Mouse (Mus musculus): ENCODE results near the gene Sfrp2.

Gene Sfrp2

DNA sequence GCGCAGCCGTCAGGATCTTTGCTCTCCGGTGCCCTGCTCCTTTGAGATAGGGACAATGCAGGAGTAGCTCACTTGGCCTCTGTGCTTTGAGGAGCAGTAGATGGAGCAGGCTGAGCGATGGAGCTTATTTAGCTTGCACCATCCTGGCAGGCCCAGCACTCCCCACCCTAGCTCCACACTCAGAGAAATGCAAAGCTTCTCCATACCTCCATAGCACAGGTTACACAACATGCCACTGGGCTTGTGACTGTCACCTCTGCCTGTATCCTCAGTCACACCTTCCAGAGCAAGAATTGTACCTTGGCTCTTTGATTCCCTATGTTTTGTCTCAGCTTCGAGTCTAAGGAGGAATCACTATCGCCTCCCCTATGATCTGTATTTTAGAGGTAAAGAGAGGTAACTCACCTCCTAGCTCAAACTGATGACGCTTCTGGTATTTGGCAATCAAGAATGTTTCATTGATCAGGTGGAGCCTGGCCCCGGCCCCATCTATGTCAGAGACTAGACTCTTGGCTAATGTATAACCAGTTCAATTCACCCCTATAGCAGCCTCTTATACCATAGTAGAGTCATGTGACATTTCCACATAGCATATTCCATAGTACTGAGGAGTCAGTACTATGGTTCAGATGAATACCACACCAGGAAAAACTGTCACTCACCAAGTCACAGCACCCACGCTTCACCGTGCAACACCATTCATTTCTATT lies 5.2 kb downstream of the Sfrp2 start:
- no peak for DNase-seq (ENCODE audit: low spot score in 2 of 2)

GRCm38 (mm10) chr3:83773281-83773680 lies 7.2 kb downstream of the Sfrp2 start:
- DNase-seq (ENCODE audit: low spot score in 2 of 2): no peak

- no peak for DNase-seq (ENCODE audit: low spot score in 2 of 2)
These were observed 9.3 kb downstream of the Sfrp2 start for GRCm38 (mm10) chr3:83775403-83775802.

DNA sequence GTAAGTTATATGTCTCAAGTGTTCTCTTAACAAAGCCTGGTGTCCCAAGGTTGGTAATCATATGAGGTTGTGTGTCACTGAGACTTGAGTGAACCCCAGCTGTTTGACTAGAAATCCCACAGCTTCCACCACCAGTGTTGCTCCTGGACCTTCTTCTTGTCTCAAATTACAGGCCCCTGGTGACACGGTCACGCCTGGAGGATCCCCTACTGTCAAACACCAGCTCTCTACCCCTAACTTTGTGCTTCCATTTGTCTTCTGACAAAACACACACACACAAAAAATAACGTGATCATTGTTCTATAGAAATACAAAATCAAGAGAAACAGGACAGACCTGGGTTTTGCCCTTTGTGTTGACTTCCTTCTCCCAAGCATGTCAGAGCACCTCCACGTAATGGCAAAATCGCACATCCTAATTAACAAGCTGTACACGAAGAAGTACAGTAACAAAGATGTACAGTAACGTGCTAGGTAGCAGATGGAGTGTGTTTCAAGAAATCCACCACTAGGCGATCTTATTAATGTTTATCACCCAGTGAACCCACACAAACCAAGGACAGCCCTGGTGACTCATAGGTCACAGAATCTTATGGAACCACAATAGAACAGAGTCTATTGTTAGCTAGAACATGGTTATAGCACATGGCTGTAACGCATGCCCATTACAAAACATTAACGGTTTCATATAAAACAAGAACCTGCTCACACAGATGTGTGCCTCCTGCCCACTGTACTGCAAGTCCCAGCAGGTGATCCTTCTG lies 15.5 kb downstream of the Sfrp2 start:
- DNase-seq (ENCODE audit: low spot score in 2 of 2): no peak

- DNase-seq (ENCODE audit: low spot score in 2 of 2): no peak
These were observed 17.8 kb downstream of the Sfrp2 start for GRCm38 (mm10) chr3:83783716-83784469.

DNA sequence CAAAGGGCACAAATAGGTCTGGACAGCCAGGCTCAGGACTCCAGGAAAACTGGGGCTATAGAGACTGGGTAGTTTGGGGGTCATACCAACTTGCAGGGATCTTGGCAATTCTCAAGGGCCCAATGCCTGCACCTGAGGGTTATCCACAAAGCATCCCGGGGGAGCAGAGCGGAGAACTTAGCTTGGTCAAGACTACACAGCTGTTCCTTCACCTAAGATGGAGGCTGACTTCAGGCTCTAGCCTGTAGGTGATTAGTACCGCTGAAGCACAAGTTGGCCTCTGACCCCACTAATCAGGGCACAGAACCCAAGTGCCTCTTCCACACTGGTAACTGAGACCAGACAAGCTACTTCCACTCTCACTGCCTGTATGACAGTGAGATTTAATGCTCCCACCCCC lies 18.6 kb downstream of the Sfrp2 start:
- DNase-seq (ENCODE audit: low spot score in 2 of 2): no peak

DNA sequence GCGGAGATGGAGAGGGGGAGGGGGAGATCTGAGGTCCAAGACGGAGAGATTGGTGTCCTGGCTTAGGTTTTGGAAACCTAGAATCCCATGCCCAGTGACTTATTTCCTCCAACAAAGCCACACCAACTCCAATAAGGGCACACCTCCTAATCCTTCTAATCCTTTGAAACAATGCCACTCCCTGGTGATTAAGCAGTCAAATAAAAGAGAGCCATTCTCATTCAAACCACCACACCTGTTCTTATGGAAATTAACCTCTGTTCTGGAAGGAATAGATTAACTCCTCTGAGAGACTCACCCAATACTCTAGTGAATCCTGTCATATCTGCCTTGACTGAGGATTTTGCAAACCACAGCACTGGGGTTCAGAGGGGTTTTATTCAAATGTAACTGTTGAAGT lies 21.0 kb downstream of the Sfrp2 start:
- DNase-seq (ENCODE audit: low spot score in 2 of 2): no peak

- DNase-seq (ENCODE audit: low spot score in 2 of 2): no peak
These were observed 21.7 kb downstream of the Sfrp2 start for GRCm38 (mm10) chr3:83787776-83788305.

DNA sequence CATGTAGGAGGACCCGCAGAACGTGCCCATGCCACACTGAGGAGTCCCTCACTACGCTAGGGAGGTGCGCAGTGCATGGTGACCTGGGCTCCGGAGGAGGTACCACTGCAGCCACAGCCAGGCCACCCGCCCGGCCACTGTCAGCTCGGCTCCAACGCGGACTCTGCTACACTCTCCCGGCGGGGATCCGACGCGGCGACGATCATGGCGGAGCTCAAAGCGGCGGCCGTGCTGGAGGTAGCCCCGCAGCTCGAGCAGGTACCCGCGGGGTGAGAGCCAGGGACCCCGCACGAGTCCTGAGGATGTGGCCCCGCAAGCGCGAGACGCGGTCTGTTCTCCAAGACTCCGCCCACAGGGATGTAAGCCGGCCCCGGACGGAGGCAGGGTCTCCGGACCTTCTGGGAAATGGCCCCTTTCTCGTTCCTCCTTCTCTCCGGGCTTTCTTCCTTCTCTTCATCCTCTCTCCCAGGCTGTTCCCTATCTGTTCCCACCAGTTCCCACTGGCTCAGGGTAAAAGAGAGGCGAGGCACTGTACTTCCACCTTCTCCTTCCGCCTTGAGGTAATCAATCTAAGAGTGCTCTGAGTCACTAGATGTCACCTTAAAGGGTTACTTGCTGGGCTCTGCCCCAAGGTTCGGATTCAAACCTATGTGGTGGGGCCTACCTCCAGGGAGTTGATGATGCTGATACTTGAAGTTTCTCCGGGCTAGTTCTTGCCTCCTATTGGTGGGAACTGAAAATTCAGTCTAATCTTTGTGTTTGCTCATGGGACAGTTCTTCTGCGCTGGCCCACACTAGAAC lies 23.7 kb downstream of the Sfrp2 start:
- DNase-seq (ENCODE audit: low spot score in 2 of 2): no peak

- DNase-seq (ENCODE audit: low spot score in 2 of 2): no peak
These were observed 25.3 kb downstream of the Sfrp2 start for GRCm38 (mm10) chr3:83791444-83791843.

- no peak for DNase-seq (ENCODE audit: low spot score in 2 of 2)
These were observed 31.0 kb downstream of the Sfrp2 start for GRCm38 (mm10) chr3:83797098-83797497.

DNA sequence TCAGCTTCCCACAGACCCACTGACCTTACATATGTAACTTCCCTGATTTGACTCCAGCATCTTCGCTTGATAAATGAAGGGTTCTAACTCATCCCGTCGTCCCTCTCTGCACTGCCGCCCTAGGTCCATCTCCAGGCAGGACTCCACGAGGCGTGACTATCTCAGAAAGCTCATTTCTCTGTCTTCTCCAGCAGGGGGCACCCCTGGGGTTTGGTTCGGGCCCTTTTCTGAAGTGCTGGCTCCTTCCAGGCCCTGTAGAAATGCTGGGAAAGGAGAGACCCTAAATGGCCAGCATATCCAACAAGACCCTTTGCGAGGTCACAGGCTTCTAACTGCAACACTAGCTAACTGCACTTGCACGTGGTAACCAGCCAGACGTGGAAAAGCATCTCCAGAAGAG lies 31.7 kb downstream of the Sfrp2 start:
- peak in 1 of 2 experiments; percentile 46 for DNase-seq (ENCODE audit: low spot score in 2 of 2)

DNA sequence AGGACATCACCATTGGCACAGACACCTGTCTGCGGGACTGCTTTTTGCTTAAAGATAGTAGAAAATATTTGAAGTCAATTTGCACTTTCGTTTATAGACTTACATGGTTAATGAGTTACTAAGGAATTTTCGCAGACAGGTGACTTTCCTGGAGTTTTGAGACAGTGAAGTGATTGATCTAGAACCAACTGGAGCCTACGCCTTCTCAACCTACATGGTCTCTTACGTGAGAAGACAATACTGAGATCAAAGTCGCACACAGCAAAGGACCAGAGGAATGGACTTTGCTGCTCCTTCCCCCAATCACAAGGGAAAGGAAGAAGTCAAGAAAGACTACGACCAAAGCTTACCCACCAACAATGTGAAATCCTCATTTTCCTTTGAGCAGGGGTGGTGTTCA lies 33.4 kb downstream of the Sfrp2 start:
- no peak for DNase-seq (ENCODE audit: low spot score in 2 of 2)

GRCm38 (mm10) chr3:83801649-83802155 lies 35.6 kb downstream of the Sfrp2 start:
- DNase-seq (ENCODE audit: low spot score in 2 of 2): no peak

GRCm38 (mm10) chr3:83808483-83808882 lies 42.4 kb downstream of the Sfrp2 start:
- DNase-seq (ENCODE audit: low spot score in 2 of 2): no peak

- no peak for DNase-seq (ENCODE audit: low spot score in 2 of 2)
These were observed 45.9 kb downstream of the Sfrp2 start for GRCm38 (mm10) chr3:83811987-83812386.

DNA sequence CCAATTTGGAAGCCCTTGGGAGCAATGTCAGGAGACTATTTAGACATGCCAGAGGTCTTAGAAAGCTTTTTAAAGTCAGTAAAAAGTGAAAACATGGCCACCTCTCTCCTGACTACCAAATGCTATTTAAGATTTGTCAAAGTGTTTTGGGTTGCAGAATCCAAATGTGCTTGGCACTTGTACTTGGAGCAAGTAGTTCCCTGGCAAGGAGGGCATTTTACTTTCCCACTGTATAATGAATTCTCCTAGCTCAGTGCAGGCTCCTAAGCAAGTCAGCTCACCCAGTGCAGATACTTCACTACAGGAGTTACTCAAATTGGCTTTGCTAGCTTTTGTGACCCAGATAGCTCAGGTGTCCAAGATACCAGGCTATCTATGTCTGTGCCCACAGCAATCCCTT lies 46.7 kb downstream of the Sfrp2 start:
- DNase-seq (ENCODE audit: low spot score in 2 of 2): no peak

GRCm38 (mm10) chr3:83816372-83816925 lies 50.3 kb downstream of the Sfrp2 start:
- no peak for DNase-seq (ENCODE audit: low spot score in 2 of 2)

DNA sequence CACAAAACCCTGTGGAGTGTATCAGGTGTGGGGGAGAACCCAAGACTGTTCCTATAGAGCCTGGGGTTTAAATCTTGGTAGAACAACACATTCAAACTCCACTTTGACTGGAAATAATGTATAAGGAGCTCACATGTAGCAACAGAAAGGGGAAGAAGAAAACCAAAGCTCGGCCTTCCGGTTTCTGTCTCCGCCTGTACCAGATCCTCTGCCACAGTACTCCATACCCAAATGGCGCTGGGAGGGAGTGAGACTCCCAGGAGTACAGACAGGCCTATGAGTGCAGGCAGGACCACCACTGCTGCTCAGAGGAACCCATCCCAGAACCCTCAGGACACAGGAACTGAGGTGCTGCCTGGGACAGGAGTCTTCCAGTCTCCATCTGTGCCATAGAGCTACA lies 57.7 kb downstream of the Sfrp2 start:
- DNase-seq (ENCODE audit: low spot score in 2 of 2): no peak
